Mouse (Mus musculus) limb, embryonic 11.5 days (tissue): Measurements from ENCODE around the gene Mcm6. TPM values are rescaled to one million over a fixed set of nuclear protein-coding genes. Genes with fewer than 3 reads are reported as not detected.

ENCODE experiments used
- ATAC-seq: fragments of 200-750 bp; cut with Nextera tagmentation; 2 replicates; pipeline ENCODE4 v1.8.0; 2017; ENCODE audit warnings: low read depth; ENCODE audit not compliant: insufficient number of reproducible peaks, low FRiP score, low TSS enrichment
- DNase-seq: peaks from one replicate; pipeline ENCODE4 v3.0.0-alpha.2; 2015; ENCODE audit warnings: low spot score
- H3K27ac ChIP-seq: fragments of 300-500 bp; sonication (generic); replicated peaks from 2 replicates; pipeline ENCODE4 v1.5.1; 2014; ENCODE audit warnings: low read depth, mild to moderate bottlenecking, low read length
- H3K27me3 ChIP-seq: fragments of 300-500 bp; sonication (generic); 2 replicates; pipeline ENCODE4 v1.6.1; 2014; ENCODE audit warnings: mild to moderate bottlenecking, low read length, mixed read lengths; ENCODE audit not compliant: control insufficient read depth, insufficient read depth
- H3K36me3 ChIP-seq: fragments of 300-500 bp; sonication (generic); 2 replicates; pipeline ENCODE4 v1.6.1; 2014; ENCODE audit warnings: mild to moderate bottlenecking, low read length, moderate library complexity, mixed read lengths; ENCODE audit not compliant: control insufficient read depth, insufficient read depth
- H3K4me1 ChIP-seq: fragments of 300-500 bp; sonication (generic); 2 replicates; pipeline ENCODE4 v1.6.1; 2014; ENCODE audit warnings: low read length, mixed read lengths; ENCODE audit not compliant: control insufficient read depth, insufficient read depth
- H3K4me2 ChIP-seq: fragments of 300-500 bp; sonication (generic); 2 replicates; pipeline ENCODE4 v1.6.1; 2014; ENCODE audit warnings: low read depth, mild to moderate bottlenecking, moderate library complexity; ENCODE audit not compliant: severe bottlenecking
- H3K4me3 ChIP-seq: fragments of 300-500 bp; sonication (generic); 2 replicates; pipeline ENCODE4 v1.5.1; 2014; ENCODE audit warnings: low read depth, low read length
- H3K9ac ChIP-seq: fragments of 300-500 bp; sonication (generic); 2 replicates; pipeline ENCODE4 v1.6.1; 2014; ENCODE audit warnings: mild to moderate bottlenecking, low read length
- H3K9me3 ChIP-seq: fragments of 300-500 bp; sonication (generic); 2 replicates; pipeline ENCODE4 v1.6.1; 2016; ENCODE audit warnings: low read length; ENCODE audit not compliant: control insufficient read depth
- WGBS: fragments of 180-500 bp; shearing (Covaris S2); extraction: QIAGEN DNeasy Blood & Tissue Kit; methylation state at CpG from one replicate; pipeline ENCODE4 v1.1.7; 2014; 5-methylcytosine and 5-hydroxymethylcytosine counted together
- polyA plus RNA-seq: library from polyadenylated mRNA; unstranded; fragments of >200 nt; fragmentation: Nextera tagmentation; extraction: Ambion mirVana; gene quantifications from 2 replicates; pipeline ENCODE4 v1.2.1, GENCODE M21; 2014

Gene Mcm6
- polyA plus RNA-seq, 1 experiment from 2014 or later = 333 TPM

DNA sequence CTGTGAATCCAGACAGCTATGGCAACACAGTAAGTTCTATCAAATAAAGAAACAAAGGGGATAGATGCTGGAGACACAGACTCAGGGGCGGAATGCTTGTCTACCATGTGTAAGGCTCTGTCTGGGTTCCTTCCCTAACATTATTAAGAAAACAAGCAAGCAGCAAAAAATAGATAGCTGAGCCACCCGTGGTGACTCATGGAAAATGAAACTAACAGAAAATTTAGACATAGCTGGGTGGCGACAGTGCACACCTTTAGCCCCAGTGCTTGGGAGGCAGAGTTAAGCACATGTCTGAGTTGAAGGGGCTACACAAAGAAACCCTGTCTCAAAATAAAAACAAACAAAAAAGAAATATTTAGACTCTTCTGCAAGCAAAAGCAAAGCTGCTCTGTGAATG, 2.0 kb downstream of the Mcm6 start:
- Histone ChIP-seq H3K9me3 (no peaks in the 10 kb centered on the region), H3K27ac (no peak overlapping the region), H3K9ac (no peak overlapping the region), H3K36me3 (peaks cover 8% of the 10 kb centered on the region; the same call in 1 of the 2 replicates), H3K4me3 (no peak overlapping the region), H3K27me3 (no peaks in the 10 kb centered on the region), H3K4me1 (0 out of 2 replicates have a peak, but pooled peaks cover 3% of the 10 kb centered on the region), H3K4me2 (peak overlapping the region; percentile 62; the same call in 1 of the 2 replicates)
- no peak for DNase-seq
- 84% methylated on average over 3 of the region's 3 CpGs for WGBS
- ATAC-seq = no peak

DNA sequence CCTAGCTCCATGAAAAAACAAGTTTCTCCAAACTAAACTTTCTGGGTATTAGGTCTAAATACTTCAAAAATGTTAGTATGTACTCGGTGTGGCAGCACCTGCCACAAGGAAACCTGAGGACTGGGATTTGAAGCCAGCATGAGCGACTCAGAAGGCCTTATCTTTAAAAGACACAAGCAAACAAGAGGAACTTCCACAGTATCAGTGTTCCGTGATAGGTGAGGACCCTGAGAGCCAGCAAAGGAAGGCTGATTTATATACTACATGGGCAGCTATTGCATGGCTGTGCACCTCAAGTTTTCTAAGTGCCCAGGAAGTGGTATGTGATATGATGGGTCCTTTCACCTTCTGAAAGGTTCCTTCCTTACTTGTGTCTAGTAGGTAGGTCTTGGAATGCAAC, 6.4 kb downstream of the Mcm6 start:
- no peaks in the 10 kb centered on the region for H3K9me3 ChIP-seq
- ATAC-seq (no peak), DNase-seq (no peak)
- no peak overlapping the region for H3K9ac ChIP-seq
- peaks cover 18% of the 10 kb centered on the region; the same call in 1 of the 2 replicates for H3K36me3 ChIP-seq
- 88% methylated on average over 3 of the region's 3 CpGs for WGBS
- H3K27me3 ChIP-seq = no peaks in the 10 kb centered on the region
- H3K4me2 ChIP-seq = no peak overlapping the region
- no peak overlapping the region for H3K4me3 ChIP-seq
- 0 out of 2 replicates have a peak, but pooled peaks cover 3% of the 10 kb centered on the region for H3K4me1 ChIP-seq
- no peak overlapping the region for H3K27ac ChIP-seq

DNA sequence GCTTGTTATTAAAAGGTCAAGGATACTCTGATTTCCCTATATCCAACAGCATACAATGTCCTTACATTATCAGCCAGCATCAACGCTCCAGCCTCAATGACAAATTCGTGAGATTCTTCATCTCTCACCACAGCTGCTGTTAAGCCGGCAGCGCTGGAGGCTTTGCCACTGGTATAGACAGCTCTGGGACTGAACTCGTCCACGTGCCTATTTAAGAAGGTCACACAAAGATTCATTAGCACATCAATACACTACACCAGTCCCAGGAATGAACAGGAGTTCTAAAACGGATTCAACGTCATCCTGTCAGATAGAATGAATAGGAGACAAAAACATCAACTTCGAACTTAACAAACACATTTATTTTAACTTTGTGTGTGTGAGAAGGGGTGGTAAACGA, 15.2 kb downstream of the Mcm6 start:
- ATAC-seq = no peak
- Histone ChIP-seq H3K27me3 (no peaks in the 10 kb centered on the region), H3K9ac (no peak overlapping the region), H3K36me3 (peaks cover 35% of the 10 kb centered on the region), H3K4me1 (no peaks in the 10 kb centered on the region), H3K4me2 (no peak overlapping the region), H3K4me3 (no peak overlapping the region), H3K27ac (no peak overlapping the region), H3K9me3 (no peaks in the 10 kb centered on the region)
- 91% methylated on average over 10 of the region's 10 CpGs for WGBS
- DNase-seq = no peak

DNA sequence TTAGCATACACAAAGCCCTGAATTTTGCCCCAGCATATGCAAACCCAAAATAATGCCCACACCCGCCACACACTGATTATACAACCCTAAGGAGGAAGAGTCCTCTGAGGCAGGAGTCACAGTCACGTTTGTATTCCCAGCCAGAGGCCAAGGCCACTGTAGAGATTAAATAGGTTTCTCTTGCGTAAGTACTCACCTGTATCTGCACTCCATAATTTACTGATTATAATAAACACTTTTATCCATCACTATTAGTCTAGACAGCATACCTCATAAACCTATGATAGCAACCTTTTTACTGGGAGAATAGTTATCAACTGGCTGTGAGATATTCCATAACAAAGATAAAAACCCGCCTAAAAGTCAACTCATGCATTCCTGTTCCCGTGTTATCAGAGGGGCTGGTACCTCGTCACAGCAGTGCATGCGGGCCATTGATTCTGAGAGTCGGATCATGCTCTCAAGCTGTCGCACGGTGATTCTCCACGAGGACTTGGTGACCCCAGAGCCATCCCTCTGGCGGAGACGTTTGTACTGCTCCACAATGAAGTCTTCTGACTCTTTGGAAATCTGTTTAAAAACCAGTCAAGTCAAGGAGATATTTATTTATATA, 21.6 kb downstream of the Mcm6 start:
- H3K36me3 ChIP-seq = peaks cover 31% of the 10 kb centered on the region
- no peaks in the 10 kb centered on the region for H3K4me1 ChIP-seq
- H3K4me2 ChIP-seq = no peak overlapping the region
- ATAC-seq (no peak), DNase-seq (no peak)
- 94% methylated on average over 13 of the region's 13 CpGs for WGBS
- no peak overlapping the region for H3K9ac ChIP-seq
- no peak overlapping the region for H3K27ac ChIP-seq
- H3K27me3 ChIP-seq = no peaks in the 10 kb centered on the region
- no peaks in the 10 kb centered on the region for H3K9me3 ChIP-seq
- H3K4me3 ChIP-seq = no peak overlapping the region

DNA sequence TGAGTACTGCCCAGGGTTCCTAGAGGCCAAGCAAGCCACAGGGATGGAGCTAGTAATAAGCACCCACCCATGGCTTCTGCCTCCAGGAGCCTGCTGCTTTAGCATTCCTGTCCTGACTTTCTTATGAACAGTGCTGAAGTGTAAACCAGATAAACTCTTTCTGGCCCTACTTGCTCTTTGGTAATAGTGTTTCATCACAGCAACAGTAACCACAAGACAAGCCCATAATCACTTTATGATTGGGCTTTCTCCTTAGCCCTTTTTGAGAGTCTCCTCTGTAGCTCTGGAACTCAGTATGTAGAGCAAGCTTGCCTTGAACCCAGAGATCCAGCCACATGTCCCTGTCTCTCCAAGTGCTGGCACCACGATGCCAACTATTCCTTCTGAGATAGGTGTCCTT, 29.2 kb downstream of the Mcm6 start:
- Histone ChIP-seq H3K9ac (no peak overlapping the region), H3K4me3 (no peak overlapping the region), H3K4me2 (no peak overlapping the region), H3K4me1 (no peaks in the 10 kb centered on the region), H3K27me3 (no peaks in the 10 kb centered on the region), H3K27ac (no peak overlapping the region), H3K36me3 (peaks cover 18% of the 10 kb centered on the region; the same call in 1 of the 2 replicates), H3K9me3 (no peaks in the 10 kb centered on the region)
- no peak for DNase-seq
- no peak for ATAC-seq
- 91% methylated on average over 1 of the region's 1 CpGs for WGBS

DNA sequence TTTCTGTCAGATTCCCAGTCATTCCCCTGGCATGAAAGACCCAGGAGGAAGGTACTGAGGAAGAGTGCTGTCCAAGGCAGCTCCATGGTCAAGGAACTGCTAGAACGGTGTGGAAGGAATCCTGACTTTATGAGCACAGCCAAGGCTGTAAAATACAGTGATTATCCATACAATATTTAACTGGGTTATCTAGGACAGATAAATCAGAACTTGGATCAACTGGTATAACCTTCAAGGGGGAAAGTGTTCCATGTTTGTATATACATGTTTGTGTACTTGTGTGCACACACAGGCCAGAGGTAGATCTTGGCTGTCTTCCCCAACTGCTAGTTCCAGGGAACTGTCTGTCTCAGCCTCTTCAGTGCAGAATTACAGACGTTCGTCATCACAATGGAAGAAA, 31.2 kb downstream of the Mcm6 start, which contains the start of gene Lct:
Lct (minus strand) TSS at position 101 of the 400 bp plus-strand sequence.
- peaks cover 12% of the 10 kb centered on the region; the same call in 1 of the 2 replicates for H3K36me3 ChIP-seq
- 89% methylated on average over 3 of the region's 3 CpGs for WGBS

DNA sequence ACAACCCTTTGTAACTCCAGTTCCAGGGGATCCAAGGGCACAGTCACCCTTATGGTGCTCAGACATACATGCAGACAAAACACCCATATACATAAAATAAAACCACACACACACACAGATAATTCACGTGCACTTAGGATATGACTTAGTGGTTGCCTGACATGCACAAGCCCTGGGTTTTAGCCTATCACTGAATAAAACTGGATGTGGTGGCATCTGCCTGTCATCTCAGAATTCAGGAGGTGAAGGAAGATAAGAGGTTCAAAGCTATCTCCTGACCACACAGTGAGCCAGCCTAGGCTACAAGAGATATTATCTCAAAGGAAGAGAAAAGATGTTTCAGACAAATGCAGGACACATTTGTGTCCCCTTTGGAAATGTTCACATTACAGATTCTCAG, 32.3 kb downstream of the Mcm6 start:
- DNase-seq = no peak
- WGBS = 88% methylated on average over 1 of the region's 1 CpGs
- Histone ChIP-seq H3K4me2 (no peak overlapping the region), H3K4me3 (no peak overlapping the region), H3K4me1 (no peaks in the 10 kb centered on the region), H3K27ac (no peak overlapping the region), H3K27me3 (no peaks in the 10 kb centered on the region), H3K36me3 (peaks cover 5% of the 10 kb centered on the region; the same call in 1 of the 2 replicates), H3K9me3 (no peaks in the 10 kb centered on the region), H3K9ac (no peak overlapping the region)
- no peak for ATAC-seq

More for the DNA sequence above, 31.2 kb downstream of the Mcm6 start, which contains the start of gene Lct:
- H3K9ac ChIP-seq = no peak within 1 kb of the TSS
- no peaks in the 10 kb centered on the region for H3K9me3 ChIP-seq
- no peak within 1 kb of the TSS for H3K27ac ChIP-seq
- H3K4me1 ChIP-seq = no peaks in the 10 kb centered on the region
- no peak within 1 kb of the TSS for H3K4me3 ChIP-seq
- ATAC-seq = no peak
- H3K4me2 ChIP-seq = no peak within 1 kb of the TSS
- DNase-seq = no peak
- no peaks in the 10 kb centered on the region for H3K27me3 ChIP-seq

DNA sequence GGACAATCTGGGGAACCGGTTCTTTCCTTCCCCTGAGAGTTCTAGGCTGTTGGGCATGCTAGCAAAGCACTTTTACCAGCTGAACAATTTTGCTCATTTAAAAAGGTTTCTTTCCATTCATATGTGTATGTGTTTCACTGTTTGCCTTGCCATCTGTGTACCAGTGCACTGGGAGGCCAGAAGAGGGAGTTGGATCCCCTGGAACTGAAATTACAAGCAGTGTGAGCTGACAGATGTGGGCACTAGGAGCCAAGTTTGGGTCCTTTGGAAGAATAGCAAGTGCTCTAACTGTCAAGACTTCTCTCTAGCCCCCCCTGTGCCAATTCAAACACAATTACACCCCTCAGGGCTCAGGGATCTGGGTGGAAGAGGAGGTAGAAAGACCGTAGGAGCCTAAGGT, 34.7 kb downstream of the Mcm6 start:
- H3K27ac ChIP-seq = no peak overlapping the region
- H3K9ac ChIP-seq = no peak overlapping the region
- H3K36me3 ChIP-seq = no peaks in the 10 kb centered on the region; the same call in 1 of the 2 replicates
- H3K27me3 ChIP-seq = no peaks in the 10 kb centered on the region
- ATAC-seq (no peak), DNase-seq (no peak)
- no peak overlapping the region for H3K4me2 ChIP-seq
- no peaks in the 10 kb centered on the region for H3K9me3 ChIP-seq
- no peaks in the 10 kb centered on the region for H3K4me1 ChIP-seq
- H3K4me3 ChIP-seq = no peak overlapping the region
- 88% methylated on average over 2 of the region's 2 CpGs for WGBS
